Mouse (Mus musculus) right cerebral cortex, adult 18-20 months (tissue): ENCODE data around the gene Ctdspl.

Experiments
- DNase-seq: peaks from one replicate; pipeline ENCODE4 v3.0.0; 2022; ENCODE audit warnings: mixed read lengths

The Ctdspl gene

GRCm38 (mm10) chr9:118926111-118926650, at the start of gene Ctdspl:
TSS of gene Ctdspl (plus strand) at chr9:118926453.
- peak; percentile 75 for DNase-seq

- no peak for DNase-seq
Observed at GRCm38 (mm10) chr9:118876902-118877301, 49.4 kb upstream of the Ctdspl start.

GRCm38 (mm10) chr9:118877365-118878008, 48.8 kb upstream of the Ctdspl start:
- no peak for DNase-seq

GRCm38 (mm10) chr9:118878596-118878995, 47.7 kb upstream of the Ctdspl start:
- DNase-seq, result no peak

GRCm38 (mm10) chr9:118881281-118881945, 44.8 kb upstream of the Ctdspl start:
- no peak for DNase-seq

GRCm38 (mm10) chr9:118881946-118882284, 44.3 kb upstream of the Ctdspl start:
- no peak for DNase-seq

GRCm38 (mm10) chr9:118883150-118883549, 43.1 kb upstream of the Ctdspl start:
- no peak for DNase-seq

- DNase-seq, result no peak
Observed at GRCm38 (mm10) chr9:118885785-118886184, 40.5 kb upstream of the Ctdspl start.

- DNase-seq, result no peak
Observed at GRCm38 (mm10) chr9:118887201-118887600, 39.1 kb upstream of the Ctdspl start.

GRCm38 (mm10) chr9:118887734-118888133, 38.5 kb upstream of the Ctdspl start:
- DNase-seq, result no peak

- no peak for DNase-seq
Observed at GRCm38 (mm10) chr9:118890149-118890548, 36.1 kb upstream of the Ctdspl start.

- DNase-seq, result no peak
Observed at GRCm38 (mm10) chr9:118890645-118891044, 35.6 kb upstream of the Ctdspl start.

GRCm38 (mm10) chr9:118891068-118891467, 35.2 kb upstream of the Ctdspl start:
- no peak for DNase-seq

- DNase-seq, result no peak
Observed at GRCm38 (mm10) chr9:118891593-118891992, 34.7 kb upstream of the Ctdspl start.

GRCm38 (mm10) chr9:118895101-118895500, 31.2 kb upstream of the Ctdspl start:
- no peak for DNase-seq

- no peak for DNase-seq
Observed at GRCm38 (mm10) chr9:118900677-118901076, 25.6 kb upstream of the Ctdspl start.

- DNase-seq, result no peak
Observed at GRCm38 (mm10) chr9:118901917-118902316, 24.3 kb upstream of the Ctdspl start.

- DNase-seq, result peak; percentile 74
Observed at GRCm38 (mm10) chr9:118907934-118908620, 18.2 kb upstream of the Ctdspl start.

- DNase-seq, result no peak
Observed at GRCm38 (mm10) chr9:118913048-118913447, 13.2 kb upstream of the Ctdspl start.

GRCm38 (mm10) chr9:118913613-118914012, 12.6 kb upstream of the Ctdspl start:
- DNase-seq, result no peak

GRCm38 (mm10) chr9:118914589-118914988, 11.7 kb upstream of the Ctdspl start:
- no peak for DNase-seq

- DNase-seq, result no peak
Observed at GRCm38 (mm10) chr9:118915290-118915689, 11.0 kb upstream of the Ctdspl start.

- no peak for DNase-seq
Observed at GRCm38 (mm10) chr9:118919672-118920186, 6.5 kb upstream of the Ctdspl start.
